Mouse (Mus musculus): ENCODE results near the gene Reg3a. TPM values are rescaled to one million over a fixed set of nuclear protein-coding genes. Genes with fewer than 3 reads are reported as not detected.

Reg3a gene
- polyA plus RNA-seq, 1 experiment from 2014 or later = not detected

Other genes starting within 250 kb of the Reg3a start
- gene Reg3b, start 10.1 kb upstream of the Reg3a start, polyA plus RNA-seq (2016; fragmentation: Nextera tagmentation; extraction: Ambion mirVana) = not detected in 2 replicates
- not detected in 2 replicates for gene Reg3d, start 1.8 kb upstream of the Reg3a start, polyA plus RNA-seq (2016; fragmentation: Nextera tagmentation; extraction: Ambion mirVana)
- gene Reg2, start 14.9 kb downstream of the Reg3a start, polyA plus RNA-seq (2016; fragmentation: Nextera tagmentation; extraction: Ambion mirVana) = not detected in 2 replicates
- not detected in 2 replicates for gene Reg1, start 42.0 kb downstream of the Reg3a start, polyA plus RNA-seq (2016; fragmentation: Nextera tagmentation; extraction: Ambion mirVana)
- not detected in 2 replicates for gene Reg3g, start 88.2 kb downstream of the Reg3a start, polyA plus RNA-seq (2016; fragmentation: Nextera tagmentation; extraction: Ambion mirVana)